Mouse (Mus musculus): ENCODE measurements around the gene Ttll10.

DNA sequence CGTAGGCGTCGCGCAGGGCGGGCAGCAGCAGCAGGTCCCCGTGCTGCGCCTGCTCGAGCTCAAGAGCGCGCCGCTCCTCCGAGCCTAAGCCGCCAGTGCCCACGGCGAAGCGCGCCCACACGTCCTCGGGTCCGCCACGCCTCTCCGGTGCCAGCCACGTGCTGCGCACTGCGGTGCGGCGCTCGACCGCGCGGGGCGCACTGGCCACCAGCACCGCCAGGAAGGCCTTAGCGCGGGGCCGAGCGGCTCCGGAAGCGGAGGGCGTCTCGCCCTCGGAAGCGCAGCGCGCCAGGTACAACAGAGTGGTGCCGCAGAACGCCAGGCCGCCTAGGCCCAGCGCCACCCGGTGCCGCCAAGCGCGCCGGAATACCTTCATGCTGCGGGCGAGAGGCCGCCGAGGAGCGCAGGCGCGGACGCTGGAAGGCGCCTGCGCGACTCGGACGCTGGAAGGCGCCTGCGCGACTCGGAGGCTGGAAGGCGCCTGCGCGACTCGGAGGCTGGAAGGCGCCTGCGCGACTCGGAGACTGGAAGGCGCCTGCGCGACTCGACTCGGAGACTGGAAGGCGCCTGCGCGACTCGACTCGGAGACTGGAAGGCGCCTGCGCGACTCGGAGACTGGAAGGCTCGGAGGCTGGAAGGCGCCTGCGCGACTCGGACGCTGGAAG is 66.8 kb downstream of the Ttll10 start, which contains the start of the genes B3galt6 and Sdf4:
- TF ChIP-seq POLR2A (IDR thresholded peaks at IDR 0.05; ENCODE audit: extremely low read depth, insufficient read depth, low read length), result peak; percentile 49; the same call in 1 of the 2 replicates
- TF ChIP-seq CTCF (IDR thresholded peaks at IDR 0.05; ENCODE audit: extremely low read depth, insufficient read depth, low read length), result peak; percentile 44

Data from cortical plate, adult 2 months (tissue).